Mouse (Mus musculus) myocyte (in vitro differentiated cells): ENCODE data around the gene Cdk5rap1. TPM values are rescaled to one million over a fixed set of nuclear protein-coding genes. Genes with fewer than 3 reads are reported as not detected.
A peak's percentile ranks its signal among the peaks of the same experiment; 100 is the strongest.

Source experiments
- H3K27me3 ChIP-seq: one replicate; pipeline ENCODE4 v1.6.1; 2011; ENCODE audit not compliant: control insufficient read depth, insufficient read depth, insufficient read length
- H3K36me3 ChIP-seq: one replicate; pipeline ENCODE4 v1.6.1; 2011; ENCODE audit not compliant: control insufficient read depth, insufficient read depth
- H3K4me2 ChIP-seq: one replicate; pipeline ENCODE4 v1.6.1; 2011; ENCODE audit warnings: low read depth, control low read depth
- H3K4me3 ChIP-seq: one replicate; pipeline ENCODE4 v1.5.1; 2011; ENCODE audit warnings: mild to moderate bottlenecking, control low read depth, moderate library complexity
- H3K79me2 ChIP-seq: one replicate; pipeline ENCODE4 v1.6.1; 2011; ENCODE audit not compliant: control insufficient read depth, insufficient read depth
- H3ac ChIP-seq: one replicate; pipeline ENCODE4 v1.6.1; 2011; ENCODE audit not compliant: control insufficient read depth, insufficient read length
- CEBPB ChIP-seq: IDR thresholded peaks from 2 replicates; pipeline ENCODE4 v1.6.1; 2011; ENCODE audit warnings: mild to moderate bottlenecking, moderate library complexity; ENCODE audit not compliant: poor library complexity, insufficient read depth, severe bottlenecking
- E2F4 ChIP-seq: IDR thresholded peaks from one replicate; pipeline ENCODE4 v1.6.1; 2011; ENCODE audit warnings: mild to moderate bottlenecking, control low read depth, moderate library complexity; ENCODE audit not compliant: insufficient read depth
- MAX ChIP-seq: IDR thresholded peaks from one replicate; pipeline ENCODE4 v1.6.1; 2011; ENCODE audit warnings: low read depth, mild to moderate bottlenecking, control low read depth
- MYOD1 ChIP-seq, 3 experiments: IDR thresholded peaks; one replicate each; pipeline ENCODE4 v1.6.1; 2011; ENCODE audit warnings: control low read depth in 2 of 3, low read depth in 2 of 3, mild to moderate bottlenecking in 2 of 3, moderate library complexity in 1 of 3; ENCODE audit not compliant: insufficient read length in 2 of 3, control insufficient read depth in 1 of 3
- MYOG ChIP-seq, 3 experiments: IDR thresholded peaks; one replicate each; pipeline ENCODE4 v1.6.1; 2011; ENCODE audit warnings: control low read depth in 2 of 3, low read depth in 2 of 3, mild to moderate bottlenecking in 2 of 3; ENCODE audit not compliant: insufficient read length in 2 of 3, control insufficient read depth in 1 of 3, insufficient read depth in 1 of 3
- POLR2A ChIP-seq: IDR thresholded peaks from one replicate; pipeline ENCODE4 v1.6.1; 2011; ENCODE audit warnings: low read depth, mild to moderate bottlenecking, control low read depth, moderate library complexity; ENCODE audit not compliant: insufficient read length
- POLR2AphosphoS2 ChIP-seq: IDR thresholded peaks from one replicate; pipeline ENCODE4 v1.6.1; 2011; ENCODE audit warnings: low read depth, control low read depth; ENCODE audit not compliant: insufficient read length
- REST ChIP-seq: IDR thresholded peaks from one replicate; pipeline ENCODE4 v1.6.1; 2011; ENCODE audit warnings: mild to moderate bottlenecking, control low read depth, moderate library complexity; ENCODE audit not compliant: insufficient read depth, insufficient read length
- SRF ChIP-seq: IDR thresholded peaks from one replicate; pipeline ENCODE4 v1.6.1; 2011; ENCODE audit warnings: low read depth; ENCODE audit not compliant: control insufficient read depth, insufficient read length
- TCF12 ChIP-seq: IDR thresholded peaks from one replicate; pipeline ENCODE4 v1.6.1; 2011; ENCODE audit warnings: mild to moderate bottlenecking, control low read depth; ENCODE audit not compliant: poor library complexity, insufficient read depth, severe bottlenecking
- TCF3 ChIP-seq: IDR thresholded peaks from one replicate; pipeline ENCODE4 v1.6.1; 2011; ENCODE audit warnings: low read depth, control low read depth; ENCODE audit not compliant: insufficient read length
- USF1 ChIP-seq: IDR thresholded peaks from one replicate; pipeline ENCODE4 v1.6.1; 2011; ENCODE audit warnings: low read depth, mild to moderate bottlenecking, control low read depth, moderate library complexity
- polyA plus RNA-seq: library from polyadenylated mRNA; unstranded; fragments of >200 nt; fragmentation: generic; extraction: Trizol; gene quantifications from one replicate; pipeline ENCODE4 v1.2.1, GENCODE M21; 2012; ENCODE audit warnings: missing spikeins

Cdk5rap1 gene
- polyA plus RNA-seq, 1 experiment, result 14.7 TPM

- Histone ChIP-seq H3K36me3 (no peaks in the 10 kb centered on the region), H3ac (peak overlapping the region; percentile 63), H3K79me2 (peaks cover 15% of the 10 kb centered on the region), H3K4me3 (peak overlapping the region; percentile 57), H3K4me2 (peak overlapping the region; percentile 75), H3K27me3 (no peaks in the 10 kb centered on the region)
- TF ChIP-seq MAX, result no peak
- no peak for TF ChIP-seq USF1
- no peak for TF ChIP-seq SRF
- TF ChIP-seq E2F4, result no peak
- no peak for TF ChIP-seq POLR2A
- no peak for TF ChIP-seq MYOG (IDR thresholded peaks at IDR 0.05; ENCODE audit: control insufficient read depth in 1 of 3, insufficient read depth in 1 of 3, insufficient read length in 2 of 3, low read depth in 2 of 3)
- TF ChIP-seq POLR2AphosphoS2, result no peak
- no peak for TF ChIP-seq CEBPB
- TF ChIP-seq TCF12, result no peak
- no peak for TF ChIP-seq MYOD1 (IDR thresholded peaks at IDR 0.05; ENCODE audit: control insufficient read depth in 1 of 3, insufficient read length in 2 of 3, low read depth in 2 of 3)
- TF ChIP-seq REST, result no peak
- no peak for TF ChIP-seq TCF3
These were observed 34.3 kb upstream of the Cdk5rap1 start for GRCm38 (mm10) chr2:154407063-154407642.

DNA sequence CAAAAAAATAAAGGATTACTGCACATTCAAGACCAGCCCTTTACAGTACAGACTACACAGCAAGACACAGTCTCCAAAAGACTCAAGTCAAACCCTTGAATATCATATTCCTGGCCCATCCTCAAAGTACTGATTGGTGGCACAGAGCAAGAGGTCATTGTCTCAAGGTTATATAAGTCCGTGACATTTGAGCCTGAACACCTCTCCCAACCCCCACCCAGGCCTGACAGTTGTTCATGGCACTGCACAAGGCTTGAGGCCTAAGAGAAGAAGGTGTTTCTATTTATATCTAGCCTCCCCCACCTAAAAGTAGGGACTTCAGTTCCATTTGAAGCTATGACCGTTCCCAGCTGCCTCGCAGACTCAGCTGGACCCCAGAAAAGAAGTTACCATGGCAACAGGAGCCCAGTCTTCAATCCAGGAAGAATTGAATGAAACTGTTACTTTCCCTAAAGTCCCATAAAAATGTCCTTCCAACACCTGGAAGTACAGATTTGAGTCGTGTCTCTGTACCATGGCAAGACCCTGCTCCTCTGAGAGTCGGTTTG, 32.7 kb upstream of the Cdk5rap1 start:
- Histone ChIP-seq H3K4me3 (no peak overlapping the region), H3K36me3 (no peaks in the 10 kb centered on the region), H3ac (no peak overlapping the region), H3K79me2 (peaks cover 15% of the 10 kb centered on the region), H3K27me3 (no peaks in the 10 kb centered on the region), H3K4me2 (peak overlapping the region; percentile 75)
- TF ChIP-seq MYOG (IDR thresholded peaks at IDR 0.05; ENCODE audit: control insufficient read depth in 1 of 3, insufficient read depth in 1 of 3, insufficient read length in 2 of 3, low read depth in 2 of 3) (peak in 2 of 3 experiments; percentile 15 to 63), TCF3 (no peak), MYOD1 (IDR thresholded peaks at IDR 0.05; ENCODE audit: control insufficient read depth in 1 of 3, insufficient read length in 2 of 3, low read depth in 2 of 3) (peak in 1 of 3 experiments; percentile 45)

DNA sequence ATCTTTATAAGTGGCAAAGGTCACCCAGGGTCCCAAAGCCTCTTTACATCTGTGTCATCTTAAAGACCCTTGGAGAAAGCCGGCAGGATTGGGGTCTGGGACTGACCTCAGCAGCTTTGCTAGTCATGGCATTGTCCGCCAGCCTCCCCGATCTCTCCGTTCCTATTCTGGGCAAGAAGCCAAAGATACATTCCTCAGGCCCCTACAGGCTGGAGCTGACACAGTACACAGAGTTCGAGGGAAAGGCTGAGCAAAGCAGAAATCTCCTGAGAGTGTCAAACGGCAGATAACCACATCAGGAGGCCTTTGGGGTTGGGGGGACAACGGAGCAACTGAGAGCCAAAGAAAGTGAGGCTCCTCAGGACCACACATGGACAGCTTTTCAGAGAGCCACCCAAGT, 30.0 kb upstream of the Cdk5rap1 start:
- H3K36me3 ChIP-seq, result peaks cover 8% of the 10 kb centered on the region
- peaks cover 15% of the 10 kb centered on the region for H3K79me2 ChIP-seq
- H3K4me2 ChIP-seq, result peak overlapping the region; percentile 33
- H3K4me3 ChIP-seq, result no peak overlapping the region
- H3K27me3 ChIP-seq, result no peaks in the 10 kb centered on the region
- no peak overlapping the region for H3ac ChIP-seq
- TF ChIP-seq MYOG (IDR thresholded peaks at IDR 0.05; ENCODE audit: control insufficient read depth in 1 of 3, insufficient read depth in 1 of 3, insufficient read length in 2 of 3, low read depth in 2 of 3), result no peak
- no peak for TF ChIP-seq MAX
- TF ChIP-seq TCF3, result no peak
- TF ChIP-seq MYOD1 (IDR thresholded peaks at IDR 0.05; ENCODE audit: control insufficient read depth in 1 of 3, insufficient read length in 2 of 3, low read depth in 2 of 3), result no peak
- TF ChIP-seq USF1, result no peak
- TF ChIP-seq POLR2A, result no peak
- TF ChIP-seq CEBPB, result no peak
- TF ChIP-seq REST, result no peak
- no peak for TF ChIP-seq TCF12
- no peak for TF ChIP-seq SRF
- no peak for TF ChIP-seq E2F4

- Histone ChIP-seq H3K4me2 (no peak overlapping the region), H3ac (no peak overlapping the region), H3K79me2 (peaks cover 10% of the 10 kb centered on the region), H3K4me3 (no peak overlapping the region), H3K36me3 (peaks cover 8% of the 10 kb centered on the region), H3K27me3 (no peaks in the 10 kb centered on the region)
- no peak for TF ChIP-seq POLR2AphosphoS2
- TF ChIP-seq REST, result no peak
- TF ChIP-seq POLR2A, result no peak
- TF ChIP-seq MYOG (IDR thresholded peaks at IDR 0.05; ENCODE audit: control insufficient read depth in 1 of 3, insufficient read depth in 1 of 3, insufficient read length in 2 of 3, low read depth in 2 of 3), result no peak
- no peak for TF ChIP-seq SRF
- no peak for TF ChIP-seq USF1
- TF ChIP-seq TCF3, result no peak
- no peak for TF ChIP-seq TCF12
- no peak for TF ChIP-seq E2F4
- no peak for TF ChIP-seq CEBPB
These were observed 29.2 kb upstream of the Cdk5rap1 start for GRCm38 (mm10) chr2:154401976-154402375.
